Mouse (Mus musculus) retina, postnatal 1 day (tissue): ENCODE results near the gene Fbxl18.
"Not testable (repeated sequence)": the region's sequence is repeated elsewhere in the genome, so short reads cannot be mapped to it uniquely, and the experiment has no call there.

Experiments used
- DNase-seq: peaks from one replicate; pipeline ENCODE4 v3.0.0-alpha.2; 2012

Fbxl18 gene

GRCm38 (mm10) chr5:142869463-142869862, 25.8 kb downstream of the Fbxl18 start:
- DNase-seq: peak; percentile 63

GRCm38 (mm10) chr5:142857763-142858229, 37.4 kb downstream of the Fbxl18 start:
- no peak for DNase-seq

- no peak for DNase-seq
Observed at GRCm38 (mm10) chr5:142856408-142856807, 38.8 kb downstream of the Fbxl18 start.

- peak; percentile 69 for DNase-seq
Observed at GRCm38 (mm10) chr5:142854877-142855276, 40.3 kb downstream of the Fbxl18 start.

GRCm38 (mm10) chr5:142853585-142853984, 41.6 kb downstream of the Fbxl18 start:
- DNase-seq: no peak

GRCm38 (mm10) chr5:142851681-142852049, 43.6 kb downstream of the Fbxl18 start:
- DNase-seq: no peak

- no peak for DNase-seq
Observed at GRCm38 (mm10) chr5:142850916-142851680, 44.1 kb downstream of the Fbxl18 start.

- peak; percentile 84 for DNase-seq
Observed at GRCm38 (mm10) chr5:142850476-142850875, 44.7 kb downstream of the Fbxl18 start.

GRCm38 (mm10) chr5:142848911-142849310, 46.3 kb downstream of the Fbxl18 start:
- DNase-seq: no peak

- no peak for DNase-seq
Observed at GRCm38 (mm10) chr5:142848149-142848548, 47.1 kb downstream of the Fbxl18 start.

GRCm38 (mm10) chr5:142844467-142844866, 50.8 kb downstream of the Fbxl18 start:
- peak; percentile 27 for DNase-seq

GRCm38 (mm10) chr5:142842137-142842642, 53.0 kb downstream of the Fbxl18 start:
- peak; percentile 53 for DNase-seq

- no peak for DNase-seq
Observed at GRCm38 (mm10) chr5:142841372-142842136, 53.7 kb downstream of the Fbxl18 start.

- DNase-seq: not testable (repeated sequence)
Observed at GRCm38 (mm10) chr5:142837427-142837826, 57.8 kb downstream of the Fbxl18 start.

GRCm38 (mm10) chr5:142836891-142837290, 58.3 kb downstream of the Fbxl18 start:
- no peak for DNase-seq

- DNase-seq: no peak
Observed at GRCm38 (mm10) chr5:142833646-142834438, 61.4 kb downstream of the Fbxl18 start.

GRCm38 (mm10) chr5:142826131-142826530, 69.1 kb downstream of the Fbxl18 start:
- DNase-seq: no peak

GRCm38 (mm10) chr5:142825665-142826064, 69.6 kb downstream of the Fbxl18 start:
- no peak for DNase-seq

- no peak for DNase-seq
Observed at GRCm38 (mm10) chr5:142824091-142824490, 71.1 kb downstream of the Fbxl18 start.

- peak; percentile 84 for DNase-seq
Observed at GRCm38 (mm10) chr5:142823096-142824062, 71.8 kb downstream of the Fbxl18 start.

- peak; percentile 63 for DNase-seq
Observed at GRCm38 (mm10) chr5:142822286-142823095, 72.7 kb downstream of the Fbxl18 start.
